Mouse (Mus musculus): ENCODE results near the gene Sh3kbp1.
A peak's percentile ranks its signal among the peaks of the same experiment; 100 is the strongest.

Gene Sh3kbp1

DNA sequence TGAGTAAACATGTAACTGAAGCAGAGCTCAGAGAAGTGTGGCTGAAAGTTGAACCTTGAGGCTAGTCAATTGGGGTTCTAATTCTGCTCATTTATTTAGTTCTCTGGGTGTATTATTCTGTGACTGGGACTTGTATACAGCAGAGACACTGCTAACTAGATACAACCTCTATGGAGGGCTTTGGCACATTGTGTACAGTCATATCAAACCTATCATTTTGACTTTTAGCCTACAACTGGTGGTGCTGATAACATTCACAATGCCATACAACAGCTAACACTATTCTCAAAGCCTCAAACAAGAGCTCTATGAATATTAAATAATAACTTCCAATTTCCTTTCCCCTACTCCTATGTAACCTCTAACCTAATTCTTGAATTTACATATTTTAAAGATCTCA lies 129.2 kb downstream of the Sh3kbp1 start:
- no peak for DNase-seq

DNA sequence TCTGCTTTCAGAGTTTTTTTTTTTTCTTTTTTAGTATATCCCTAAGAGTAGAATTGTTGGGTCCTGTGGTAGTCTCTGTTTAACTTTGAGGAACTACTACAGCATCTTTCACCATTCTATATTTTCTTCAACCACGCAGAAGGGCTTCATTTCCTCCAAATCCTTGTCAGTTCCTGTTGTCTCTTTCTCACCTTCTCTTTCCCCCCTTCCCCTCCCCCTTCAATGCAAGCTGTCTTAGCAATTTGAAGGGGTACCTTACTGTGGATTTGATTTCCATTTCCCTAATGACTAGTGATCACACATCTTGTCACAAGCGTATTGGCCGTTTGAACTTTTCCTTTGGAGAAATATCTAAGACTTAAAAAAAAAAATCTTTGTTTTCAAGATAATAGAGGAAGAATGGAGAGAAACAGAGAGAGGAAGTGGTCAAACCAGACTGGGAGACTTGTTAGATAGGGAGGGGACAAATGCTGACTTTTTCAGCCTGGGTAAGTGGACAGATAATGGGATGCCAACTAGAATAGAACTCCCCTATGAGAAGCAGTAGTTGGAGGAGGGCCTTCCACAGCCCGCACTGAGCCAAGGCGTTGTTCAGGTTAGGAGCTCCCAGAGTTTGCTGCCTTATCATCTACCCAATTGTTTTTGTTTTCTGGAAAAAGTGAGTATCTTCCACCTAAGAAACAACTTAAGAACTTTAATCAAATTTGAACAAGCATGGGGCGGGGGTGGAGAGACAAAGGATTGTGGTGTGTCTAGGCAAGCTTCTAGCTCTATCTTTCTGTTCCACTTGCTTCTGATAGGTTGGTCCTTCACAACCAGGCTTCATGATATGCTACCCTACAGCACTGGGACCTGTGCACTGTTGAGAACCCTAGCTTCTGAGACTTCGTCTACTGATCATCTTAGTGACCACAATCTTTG lies 130.1 kb downstream of the Sh3kbp1 start:
- DNase-seq, result no peak

DNA sequence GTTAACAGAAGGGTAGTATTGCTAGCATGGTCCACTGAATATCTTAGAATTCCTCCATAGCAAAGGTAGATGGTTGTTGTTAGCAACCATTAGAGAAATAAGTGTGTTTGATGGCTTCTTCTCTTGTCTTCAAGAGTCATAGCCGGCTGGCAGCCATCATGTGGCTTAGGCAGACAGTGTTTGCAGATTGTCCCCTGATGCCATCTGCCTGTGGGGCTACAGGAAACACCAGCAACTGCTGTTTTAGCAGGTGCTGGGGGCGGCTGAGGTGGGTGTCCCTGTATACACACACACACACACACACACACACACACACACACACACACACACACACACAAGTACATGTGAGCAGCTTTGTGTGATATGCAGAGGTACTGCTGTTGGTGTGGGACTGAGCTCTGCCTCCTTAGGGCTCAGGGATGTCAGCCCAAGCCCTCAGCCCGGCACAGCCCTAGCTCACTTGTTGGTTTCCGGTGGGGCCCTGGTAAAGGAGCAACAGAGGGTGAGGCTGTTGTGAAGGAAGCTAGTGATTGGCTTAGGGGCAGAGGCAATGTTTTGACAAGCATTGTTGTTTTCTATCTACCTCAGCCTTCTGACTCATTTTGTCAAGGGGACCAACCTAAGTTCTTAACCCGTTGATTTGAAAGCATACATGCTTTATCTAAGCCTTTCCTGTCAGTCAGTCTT lies 130.9 kb downstream of the Sh3kbp1 start:
- DNase-seq, result no peak

DNA sequence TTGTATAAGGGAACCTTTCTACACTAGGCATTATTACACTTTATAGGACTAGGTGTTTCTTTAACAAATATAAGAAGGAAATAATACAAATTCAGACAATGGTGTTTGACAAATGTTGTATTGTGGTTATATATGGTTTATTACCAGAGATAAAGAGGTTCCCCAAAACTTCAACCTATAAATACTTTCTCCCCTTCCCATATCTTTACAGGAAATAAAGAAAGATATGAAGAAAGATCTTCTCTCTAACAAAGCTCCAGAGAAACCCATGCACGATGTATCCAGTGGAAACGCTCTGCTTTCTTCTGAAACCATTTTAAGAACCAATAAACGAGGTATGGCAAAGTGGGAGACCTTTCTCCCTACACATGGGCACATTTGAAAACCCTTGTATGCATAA lies 136.7 kb downstream of the Sh3kbp1 start:
- no peak for DNase-seq

DNA sequence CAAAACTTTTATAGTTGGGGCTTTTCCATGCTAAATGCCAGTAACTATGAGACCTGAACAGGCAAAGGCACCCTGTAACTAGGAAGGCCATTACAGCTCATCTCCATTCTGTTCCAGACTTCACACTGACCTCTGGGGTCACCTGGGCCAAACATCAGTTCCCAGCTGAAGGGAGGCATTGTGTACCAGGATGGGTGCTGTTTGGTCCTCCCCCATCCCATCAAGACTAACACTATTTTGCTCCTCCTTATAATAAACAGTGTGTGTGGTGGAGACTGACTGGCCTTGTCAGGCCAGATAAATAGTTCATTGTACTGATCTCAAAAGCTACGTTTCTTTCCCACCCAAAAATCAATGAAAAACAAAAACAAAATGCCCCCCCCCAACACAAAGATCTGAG lies 138.8 kb downstream of the Sh3kbp1 start:
- DNase-seq, result no peak

DNA sequence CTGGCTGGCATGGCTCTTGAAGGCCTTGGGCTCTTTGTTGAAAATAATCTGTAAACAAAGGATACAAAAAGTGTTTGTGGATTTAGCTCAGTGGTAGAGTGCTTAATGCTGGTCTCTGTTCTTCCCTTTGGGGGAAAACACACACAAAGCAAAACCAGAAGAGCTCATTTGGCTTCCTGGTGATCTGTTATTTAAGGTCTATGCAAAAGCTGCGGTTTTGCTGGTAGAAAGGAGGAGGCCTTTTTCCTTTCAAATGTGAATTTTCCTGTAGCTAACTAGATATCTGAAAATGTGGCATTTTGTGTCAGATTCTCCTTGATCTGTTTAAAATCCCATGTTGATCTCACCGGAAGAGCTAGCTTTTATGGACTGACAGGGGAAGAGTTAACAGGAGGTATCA lies 141.9 kb downstream of the Sh3kbp1 start:
- DNase-seq, result no peak

DNA sequence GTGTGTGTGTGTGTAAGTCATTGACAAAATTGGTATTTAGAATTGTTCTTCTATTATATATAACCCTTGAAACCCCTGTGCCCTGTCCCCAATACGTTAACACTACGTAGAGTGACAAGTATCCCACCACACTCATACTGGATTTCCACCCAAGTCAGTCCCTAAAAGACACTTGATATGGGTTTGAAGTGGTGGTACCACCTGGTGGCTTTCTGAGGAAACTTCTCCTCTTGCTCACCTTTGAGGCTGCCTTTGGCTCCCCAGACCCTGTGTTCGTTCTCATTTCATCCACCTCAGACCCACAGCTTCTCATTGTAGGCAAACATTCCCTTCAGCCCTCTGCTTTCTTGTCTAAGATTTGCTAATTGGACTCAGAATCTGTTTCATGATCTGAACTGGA lies 142.7 kb downstream of the Sh3kbp1 start:
- DNase-seq, result no peak

DNA sequence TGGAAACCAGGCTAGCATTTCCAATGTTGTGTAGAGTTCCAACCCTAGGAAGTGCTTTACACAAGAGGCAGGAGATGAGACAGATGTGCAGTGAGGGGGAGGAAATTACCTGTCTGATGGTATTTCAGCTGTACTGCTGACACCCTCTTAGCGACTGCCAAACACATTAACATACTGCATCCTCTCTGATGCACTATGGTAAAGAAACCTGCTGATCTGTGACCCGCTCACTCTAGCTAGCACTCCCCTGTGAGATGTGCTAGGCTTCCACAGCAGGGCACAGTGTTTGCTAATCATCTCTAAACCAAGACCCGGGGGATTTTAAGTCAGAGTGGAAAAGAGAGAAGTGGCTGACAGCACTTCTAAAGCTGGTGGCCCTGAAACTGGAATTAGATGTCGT lies 145.1 kb downstream of the Sh3kbp1 start:
- DNase-seq, result no peak

DNA sequence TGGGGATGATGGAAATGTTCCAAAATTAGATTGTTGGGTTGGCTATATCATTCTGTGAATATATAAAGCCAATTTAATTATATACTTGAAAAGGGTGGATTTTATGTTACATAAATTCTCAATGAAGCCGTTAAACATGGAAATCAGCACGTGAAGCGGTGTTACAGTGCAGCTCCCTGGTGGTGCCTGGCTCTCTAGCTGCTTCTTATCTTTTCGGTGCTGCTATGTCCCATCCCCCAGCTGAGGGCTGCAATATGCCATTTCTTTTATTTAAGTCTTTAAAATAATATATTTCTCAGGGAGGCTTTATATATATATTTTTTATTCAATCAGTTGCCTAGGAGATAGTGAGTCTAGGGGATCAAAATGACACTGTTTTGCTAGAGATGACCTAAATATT lies 148.0 kb downstream of the Sh3kbp1 start:
- DNase-seq, result no peak

DNA sequence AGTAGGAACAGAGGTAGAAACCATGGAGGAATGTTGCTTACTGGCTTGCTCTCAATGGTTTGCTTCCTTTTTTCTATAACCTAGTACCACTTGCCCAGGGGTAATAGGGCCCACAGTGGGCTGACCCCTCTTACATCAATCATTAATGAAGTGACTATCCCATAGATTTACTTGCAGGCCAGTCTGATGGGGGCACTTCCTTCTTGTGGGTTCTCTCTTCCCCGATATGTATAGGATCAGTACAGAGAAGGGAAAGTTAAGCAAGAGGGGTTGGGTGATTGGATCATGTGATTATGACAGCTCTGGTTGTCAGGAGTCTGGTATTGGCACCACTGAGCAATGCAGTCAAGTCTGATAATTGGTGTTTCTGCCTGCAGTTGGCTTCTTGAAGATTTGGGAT lies 151.7 kb downstream of the Sh3kbp1 start:
- DNase-seq, result no peak

DNA sequence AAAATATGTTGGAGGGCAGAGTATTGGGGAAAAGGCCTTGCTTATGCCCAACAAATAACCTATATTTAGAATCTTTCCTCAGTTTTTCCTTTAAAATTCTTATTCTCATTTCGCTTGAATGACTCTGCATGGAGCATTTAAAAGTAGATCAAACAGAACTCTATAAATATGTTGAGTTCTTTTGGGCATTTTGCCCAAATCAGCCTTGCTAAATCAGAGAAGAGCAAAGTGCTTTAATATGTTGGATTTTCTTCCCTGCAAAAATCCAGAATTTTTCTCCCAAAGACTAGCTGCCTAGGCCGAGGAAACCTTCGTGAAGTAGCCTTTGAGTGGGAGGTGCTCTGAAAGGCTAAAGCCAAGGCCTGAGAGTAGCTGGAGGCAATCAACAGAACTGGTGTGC lies 163.4 kb downstream of the Sh3kbp1 start:
- DNase-seq, result no peak

DNA sequence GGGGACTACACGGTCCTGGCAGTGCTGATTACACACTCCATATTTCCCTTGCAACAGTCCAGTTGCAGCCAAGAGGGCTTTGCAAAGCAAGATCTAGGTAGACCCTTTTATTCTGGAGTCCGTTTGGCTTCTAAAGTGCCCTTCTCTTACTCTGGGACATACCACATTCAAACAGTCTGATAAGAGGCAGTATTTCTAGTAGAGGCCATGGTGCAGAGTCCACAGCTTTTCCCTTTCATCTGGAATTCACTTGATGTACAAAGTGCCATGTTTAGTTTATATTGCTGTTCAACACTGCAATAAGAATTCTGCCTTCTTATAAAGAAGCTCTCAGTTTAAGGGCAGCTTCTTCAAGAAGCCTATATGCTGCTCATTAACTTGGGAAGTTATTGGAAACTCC lies 168.5 kb downstream of the Sh3kbp1 start:
- no peak for DNase-seq

DNA sequence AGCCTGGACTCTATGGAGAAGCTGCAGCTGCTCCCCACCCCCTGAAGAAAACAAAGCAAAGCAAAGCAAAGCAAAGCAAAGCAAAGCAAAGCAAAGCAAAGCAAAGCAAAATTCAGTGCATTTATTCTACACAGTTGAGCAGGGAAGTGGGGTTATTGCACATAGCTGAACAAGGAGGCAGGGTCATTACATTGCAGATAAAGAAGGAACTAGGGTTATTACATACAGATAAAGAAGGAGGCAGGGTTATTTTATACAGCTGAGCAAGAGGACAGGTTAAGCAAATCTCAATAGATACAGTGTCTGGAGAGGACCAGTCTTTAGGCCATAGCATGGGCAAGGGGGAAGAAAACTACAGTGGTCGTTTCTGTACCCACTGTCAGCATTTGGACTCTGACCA lies 177.3 kb downstream of the Sh3kbp1 start:
- no peak for DNase-seq

DNA sequence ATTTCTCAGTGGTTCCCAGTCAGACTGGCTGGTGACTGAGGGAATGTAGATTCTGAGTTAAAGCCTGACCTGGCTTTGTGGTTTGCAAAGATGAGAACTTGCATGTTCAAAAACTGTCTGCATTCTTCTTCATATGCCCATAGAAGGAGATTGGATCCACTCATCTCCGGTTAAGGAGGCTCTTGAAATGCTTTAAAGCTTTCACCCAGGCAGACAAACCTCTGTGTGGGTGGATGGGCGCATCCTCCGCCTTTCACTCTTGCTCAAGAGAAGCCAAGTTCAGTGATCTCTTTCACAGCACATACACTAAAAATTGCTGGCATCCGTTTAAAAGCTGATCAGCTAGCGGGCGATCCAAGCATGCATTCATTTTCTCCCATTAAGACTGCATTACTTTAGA lies 182.4 kb downstream of the Sh3kbp1 start:
- DNase-seq, result no peak

DNA sequence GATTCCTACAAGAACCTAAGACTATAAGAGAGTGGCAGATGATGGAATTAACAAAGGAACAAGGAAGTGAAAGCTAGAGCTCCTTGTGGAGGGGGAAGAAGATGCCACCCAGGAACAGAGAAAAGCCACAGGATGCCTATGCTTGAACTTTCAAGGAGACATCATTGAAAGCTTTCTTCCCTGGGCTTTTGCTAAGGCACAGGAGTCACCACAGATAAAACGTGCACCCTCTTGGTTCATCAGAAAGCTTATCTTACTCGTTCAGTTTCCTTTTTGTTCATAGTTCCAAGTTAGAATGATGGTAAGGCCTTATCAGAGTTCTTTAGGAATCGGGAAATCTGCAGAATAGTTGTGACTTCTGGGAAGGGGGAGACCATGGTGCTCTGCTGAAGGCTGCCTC lies 183.4 kb downstream of the Sh3kbp1 start:
- DNase-seq, result no peak

DNA sequence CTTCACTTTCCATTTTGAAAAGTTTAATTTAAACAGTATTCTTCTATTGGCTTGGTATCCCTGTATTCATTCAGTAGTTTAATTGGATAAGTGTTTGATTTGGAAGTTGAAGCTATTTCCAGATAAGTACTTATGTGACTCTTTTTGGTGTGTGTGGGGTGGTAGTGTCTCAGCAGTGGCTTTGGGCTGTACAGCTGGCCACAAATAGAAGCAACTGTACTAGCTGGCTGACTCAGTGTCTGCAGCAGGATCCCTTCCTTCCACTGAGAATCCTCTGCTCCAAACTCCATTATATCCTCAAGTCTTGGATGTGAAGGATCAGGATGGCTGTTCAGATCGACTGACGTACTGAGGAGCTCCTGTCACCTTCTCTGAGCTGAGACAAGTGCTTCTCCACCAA lies 190.4 kb downstream of the Sh3kbp1 start:
- DNase-seq, result no peak

DNA sequence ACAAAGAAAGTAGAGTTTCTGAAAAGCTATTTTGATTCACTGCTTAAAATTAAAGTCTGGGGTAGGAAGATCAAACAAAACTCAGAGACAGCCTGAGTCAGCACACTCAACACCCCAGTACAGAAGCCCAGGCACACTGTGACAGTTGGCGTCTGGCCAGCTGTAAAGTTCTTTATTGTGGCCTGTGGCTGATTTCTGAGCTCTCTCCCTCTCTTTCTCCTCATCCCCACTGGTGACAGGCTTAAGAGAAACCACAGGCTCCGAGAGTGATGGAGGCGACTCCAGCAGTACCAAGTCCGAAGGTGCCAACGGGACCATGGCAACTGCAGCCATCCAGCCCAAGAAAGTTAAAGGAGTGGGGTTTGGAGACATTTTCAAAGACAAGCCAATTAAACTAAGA lies 201.1 kb downstream of the Sh3kbp1 start:
- no peak for DNase-seq

DNA sequence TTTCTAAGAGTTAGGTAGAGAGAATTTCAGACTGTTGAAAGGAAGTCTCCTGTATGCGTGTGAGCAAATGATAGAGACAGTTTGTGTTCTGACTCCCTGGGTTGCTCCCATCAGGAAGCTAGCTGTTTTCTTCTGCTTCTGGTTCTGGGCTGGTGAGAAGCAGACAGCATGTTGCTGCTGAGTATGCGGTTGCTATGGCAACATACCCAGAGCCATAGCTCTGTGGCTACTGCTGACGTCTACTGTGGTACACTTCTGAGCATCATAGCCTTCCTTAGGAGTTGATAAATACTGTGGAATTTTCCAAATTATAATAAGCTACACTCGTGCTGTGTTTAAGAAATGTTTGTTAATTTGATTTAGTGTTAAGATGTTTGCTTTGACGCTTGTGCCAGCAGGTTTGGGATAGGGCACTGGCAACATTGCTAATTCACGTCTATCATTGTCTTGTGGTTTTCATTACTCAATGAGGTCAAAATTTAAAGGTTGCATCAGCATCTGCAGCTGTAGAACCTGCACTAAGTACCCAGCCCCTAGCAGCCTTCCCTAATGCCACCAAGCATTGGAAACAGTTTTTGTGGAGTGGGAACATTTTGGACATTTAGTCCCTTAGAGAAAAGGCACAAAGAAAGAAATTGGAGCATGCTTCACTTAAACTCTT lies 202.2 kb downstream of the Sh3kbp1 start:
- DNase-seq, result no peak

DNA sequence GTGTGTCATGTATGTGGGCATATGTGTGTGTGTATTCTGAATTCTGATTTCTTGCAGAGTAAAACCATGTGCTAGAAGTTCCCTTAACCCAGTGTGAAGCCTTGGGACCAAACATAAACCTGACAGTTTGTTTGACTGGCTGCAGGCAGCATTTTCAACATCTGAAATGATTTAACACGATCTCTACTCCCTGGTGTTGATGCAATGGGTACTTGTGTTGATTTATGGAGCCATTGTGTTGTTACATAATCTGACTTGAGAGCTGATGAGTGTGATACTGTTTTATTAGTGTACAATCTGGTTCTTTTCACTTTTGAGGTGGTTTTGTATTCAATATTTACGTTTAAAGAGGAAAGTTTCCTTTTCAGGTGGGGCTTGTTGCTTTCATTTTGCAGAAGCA lies 204.1 kb downstream of the Sh3kbp1 start:
- no peak for DNase-seq

DNA sequence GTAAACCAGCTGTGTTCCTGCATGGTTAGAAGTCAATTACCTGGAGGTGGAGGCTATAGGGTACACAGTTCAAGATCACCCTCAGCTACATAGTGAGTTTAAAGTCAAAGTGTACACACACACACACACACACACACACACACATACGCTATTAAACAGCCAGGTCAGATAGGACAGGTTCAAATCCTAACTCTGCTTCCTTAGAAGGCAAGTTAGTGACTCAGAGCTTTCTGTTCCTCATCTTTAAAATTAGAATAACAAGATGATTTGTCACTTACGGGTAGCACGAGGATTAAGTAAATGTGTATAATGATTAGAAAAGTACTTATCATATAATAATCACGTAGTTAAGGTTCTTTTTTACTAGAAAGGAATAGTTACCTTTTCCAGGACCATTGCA lies 208.2 kb downstream of the Sh3kbp1 start:
- DNase-seq, result no peak

DNA sequence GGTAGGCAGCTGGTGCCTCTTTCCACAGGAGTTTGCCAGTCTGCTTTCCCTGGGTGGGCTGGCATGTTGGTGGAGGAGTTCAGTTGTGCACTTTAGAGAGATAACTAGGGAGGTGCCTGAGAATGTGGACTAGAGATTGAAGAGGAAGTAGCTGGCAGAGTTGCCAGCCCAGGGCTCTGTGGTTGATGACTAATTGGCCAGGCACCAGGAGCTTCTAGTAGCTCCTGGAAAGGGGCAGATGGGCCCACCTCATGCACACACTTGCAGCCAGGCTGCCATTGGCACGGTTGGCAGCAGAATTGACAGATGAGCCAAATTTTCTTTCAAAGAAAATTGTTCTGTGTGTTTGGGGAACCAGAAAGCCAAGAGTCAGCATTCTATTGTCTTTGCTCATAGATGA lies 210.3 kb downstream of the Sh3kbp1 start:
- peak; percentile 63 for DNase-seq

DNA sequence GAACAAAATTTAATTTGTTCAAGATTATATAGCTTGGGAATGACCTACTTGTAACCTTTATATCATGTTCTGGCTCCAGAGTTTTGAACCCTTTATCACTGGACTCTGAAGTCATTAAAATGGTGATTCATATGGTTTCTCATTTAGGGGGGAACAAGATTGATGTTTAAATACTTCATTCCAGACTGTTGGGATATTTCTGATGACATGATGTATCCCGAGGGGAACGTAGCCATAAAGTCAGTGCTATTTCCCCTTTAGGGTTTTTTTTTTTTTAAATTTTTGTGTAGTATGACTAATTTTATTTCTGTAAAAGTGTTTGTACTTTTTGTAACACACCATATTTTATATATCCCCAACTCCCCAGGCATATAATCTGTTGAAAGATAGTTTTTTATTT lies 212.7 kb downstream of the Sh3kbp1 start:
- no peak for DNase-seq

DNA sequence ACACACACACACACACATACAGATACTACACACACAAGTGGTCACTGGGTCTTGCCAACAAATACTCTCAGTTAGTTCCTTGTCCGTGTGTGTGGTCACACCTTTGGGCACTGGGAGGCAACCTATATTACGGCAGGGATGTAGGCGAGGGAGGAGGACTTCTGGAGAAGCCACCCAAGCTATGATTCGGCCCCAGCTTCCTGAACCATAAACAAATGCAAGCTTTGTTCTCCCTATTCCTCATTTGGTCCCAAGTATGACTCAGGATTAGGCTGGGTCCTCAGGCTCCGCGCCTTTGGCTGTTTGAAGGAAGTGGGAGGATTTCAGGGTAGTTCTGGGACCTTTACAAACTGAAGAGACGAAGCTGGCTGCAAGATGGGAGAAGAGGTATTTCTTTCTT lies 213.2 kb downstream of the Sh3kbp1 start:
- DNase-seq, result no peak

DNA sequence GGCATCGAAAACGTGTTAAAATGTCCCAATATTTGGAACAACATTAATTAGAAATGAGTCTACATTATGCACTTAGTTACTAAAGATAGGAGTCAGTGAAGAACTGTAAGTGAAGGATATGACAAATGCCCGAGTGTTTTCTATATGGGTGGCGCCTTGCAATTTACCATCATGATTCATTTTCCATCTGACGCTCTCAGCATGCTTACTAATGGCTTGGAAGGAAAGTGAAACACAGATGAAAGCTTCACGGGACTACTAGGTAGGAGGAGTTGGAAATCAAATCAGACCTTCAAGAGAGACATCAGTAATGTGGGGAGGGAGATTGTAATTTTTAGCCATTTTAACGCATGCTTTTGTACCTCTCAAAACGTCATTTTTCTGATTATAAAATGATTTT lies 223.7 kb downstream of the Sh3kbp1 start:
- DNase-seq, result no peak

Data from cerebellum, adult 11-12 months (tissue).